Mouse (Mus musculus): Measurements from ENCODE around the gene Fbh1.

Gene Fbh1

DNA sequence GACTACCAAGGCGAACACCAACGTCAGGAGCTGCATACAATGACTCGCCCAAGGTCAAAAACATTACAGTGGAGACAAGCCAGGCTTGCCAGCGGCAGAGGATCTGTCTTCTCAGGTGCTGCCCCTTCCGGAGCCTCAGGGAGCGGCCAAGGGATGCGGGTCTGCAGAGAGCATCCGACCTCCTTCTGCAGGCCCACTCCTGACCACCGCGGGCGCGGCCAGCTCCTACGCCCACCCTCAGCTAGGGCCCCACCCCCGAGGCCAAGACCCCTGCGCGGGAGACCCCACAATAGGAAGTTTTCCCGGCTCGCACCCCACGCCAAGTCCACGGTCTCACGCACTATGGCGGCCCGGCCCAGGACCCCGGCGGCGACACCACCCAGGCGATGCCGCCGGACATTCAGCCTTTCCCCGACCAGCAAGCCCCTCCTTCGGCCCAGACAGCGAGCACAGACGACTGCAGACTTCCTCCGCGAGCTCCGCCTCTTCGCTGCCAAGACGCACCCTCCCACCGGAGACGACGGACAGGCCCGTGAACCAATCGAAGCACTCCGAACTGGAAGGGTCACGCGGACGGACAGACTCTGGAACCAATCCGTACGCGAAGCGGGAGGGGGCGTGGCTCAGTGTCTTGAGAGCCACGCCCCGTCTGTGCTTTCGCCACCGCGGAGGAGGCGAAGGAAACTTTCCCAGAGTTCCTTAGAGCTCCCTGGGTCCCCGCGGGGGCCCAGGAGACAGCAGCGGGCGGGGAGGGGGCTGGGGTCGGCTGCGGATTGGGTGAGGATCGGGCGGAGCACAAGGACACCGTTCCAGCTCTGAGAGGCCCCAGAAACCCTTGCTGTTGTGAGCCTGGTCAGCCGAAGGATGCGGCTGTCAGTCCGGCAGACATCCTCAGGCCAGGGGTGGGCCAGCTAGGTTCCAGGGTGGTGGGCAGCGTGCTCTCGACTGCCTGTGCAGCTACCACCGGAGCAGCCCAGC lies at the start of gene Fbh1, which contains the start of gene Ankrd16:
Fbh1 (minus strand) TSS at position 492 of the 978 bp plus-strand sequence.
Ankrd16 (plus strand) TSS at position 786 of the 978 bp plus-strand sequence.
- peak; percentile 99 to 100 for DNase-seq

DNA sequence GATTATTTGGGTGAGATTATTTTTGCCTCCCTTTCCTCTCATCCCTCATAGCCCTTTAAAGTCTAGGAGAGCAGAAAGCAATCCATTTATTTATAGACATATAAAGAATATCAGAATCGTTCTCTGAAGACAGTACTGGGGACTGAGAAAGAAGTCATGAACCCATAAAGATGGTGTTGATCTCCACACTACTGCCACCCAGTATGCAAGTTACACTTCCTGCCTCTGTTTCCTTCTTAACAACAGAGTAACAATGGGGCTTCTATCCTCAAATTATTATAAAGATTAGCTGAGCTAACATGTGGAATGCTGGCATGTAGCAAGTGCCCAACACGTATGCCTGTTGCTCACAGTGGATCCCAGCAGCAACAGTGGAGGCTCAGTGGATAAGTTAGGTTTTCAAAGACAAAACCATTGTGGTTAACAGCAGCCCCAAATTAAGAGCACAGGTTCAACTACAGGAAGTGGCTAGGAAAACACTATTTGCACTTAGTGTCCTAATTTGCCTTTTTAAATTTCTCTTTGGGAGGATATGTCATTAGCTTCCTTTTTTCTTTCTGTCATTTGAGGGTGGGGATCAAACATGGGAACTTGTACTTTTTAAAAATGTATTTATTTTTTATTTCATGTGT lies 24.0 kb upstream of the Fbh1 start:
- no peak for DNase-seq

DNA sequence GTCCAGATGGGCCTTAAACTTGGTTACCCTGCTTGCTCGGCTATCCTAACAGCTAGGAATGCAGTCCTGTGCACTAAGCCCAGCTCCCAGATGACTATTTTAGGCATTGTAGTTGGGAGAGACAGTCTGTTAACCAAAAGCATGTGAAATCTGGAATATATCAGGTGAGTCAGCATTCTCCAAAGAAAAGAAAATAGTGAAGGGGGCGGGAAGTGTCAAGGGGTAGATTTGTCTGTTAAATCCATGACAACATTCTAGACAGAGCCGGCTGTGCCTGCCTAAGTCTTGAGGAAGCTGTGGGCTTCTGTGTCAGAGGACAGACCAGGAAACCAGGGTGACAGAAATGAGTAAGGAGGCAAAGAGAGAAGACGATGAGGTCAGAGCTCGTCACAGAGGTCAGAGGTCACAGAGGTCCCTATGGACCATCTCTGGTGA lies 20.6 kb upstream of the Fbh1 start:
- no peak for DNase-seq

DNA sequence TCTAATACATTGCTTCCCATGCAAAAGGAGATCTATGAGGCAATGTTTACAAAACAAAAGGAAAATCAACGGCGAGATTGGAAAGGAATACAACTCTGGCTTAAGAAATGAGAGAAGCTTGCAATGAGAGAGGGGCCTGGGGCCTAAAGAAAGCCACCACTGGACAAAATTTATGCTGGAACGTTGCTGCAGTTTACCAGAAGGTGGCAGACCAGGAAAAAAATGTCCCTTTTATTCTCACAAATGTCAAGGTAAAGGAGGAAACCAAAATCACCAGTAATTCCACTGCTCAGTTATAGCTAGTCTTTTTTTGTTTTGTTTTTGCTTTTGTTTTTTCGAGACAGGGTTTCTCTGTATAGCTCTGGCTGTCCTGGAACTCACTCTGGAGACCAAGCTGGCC lies 17.3 kb upstream of the Fbh1 start:
- DNase-seq, result no peak

DNA sequence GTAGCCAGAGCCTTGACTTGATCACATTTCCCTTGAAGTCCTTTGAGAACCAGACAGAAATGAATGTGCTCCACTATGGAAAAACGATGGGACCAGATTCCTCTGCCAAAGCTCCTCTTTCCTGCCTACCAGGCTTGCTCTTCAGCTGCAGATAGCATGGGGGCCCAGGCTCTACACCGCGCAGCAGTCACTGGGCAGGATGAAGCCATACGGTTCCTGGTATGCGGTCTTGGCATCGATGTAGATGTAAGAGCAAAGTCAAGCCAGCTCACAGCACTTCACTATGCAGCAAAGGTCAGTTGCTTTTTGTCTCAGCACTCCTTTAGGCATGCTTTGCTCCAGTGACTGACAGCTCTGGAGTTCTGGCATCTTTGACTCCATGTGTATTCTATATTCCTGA lies 6.8 kb upstream of the Fbh1 start:
- no peak for DNase-seq

DNA sequence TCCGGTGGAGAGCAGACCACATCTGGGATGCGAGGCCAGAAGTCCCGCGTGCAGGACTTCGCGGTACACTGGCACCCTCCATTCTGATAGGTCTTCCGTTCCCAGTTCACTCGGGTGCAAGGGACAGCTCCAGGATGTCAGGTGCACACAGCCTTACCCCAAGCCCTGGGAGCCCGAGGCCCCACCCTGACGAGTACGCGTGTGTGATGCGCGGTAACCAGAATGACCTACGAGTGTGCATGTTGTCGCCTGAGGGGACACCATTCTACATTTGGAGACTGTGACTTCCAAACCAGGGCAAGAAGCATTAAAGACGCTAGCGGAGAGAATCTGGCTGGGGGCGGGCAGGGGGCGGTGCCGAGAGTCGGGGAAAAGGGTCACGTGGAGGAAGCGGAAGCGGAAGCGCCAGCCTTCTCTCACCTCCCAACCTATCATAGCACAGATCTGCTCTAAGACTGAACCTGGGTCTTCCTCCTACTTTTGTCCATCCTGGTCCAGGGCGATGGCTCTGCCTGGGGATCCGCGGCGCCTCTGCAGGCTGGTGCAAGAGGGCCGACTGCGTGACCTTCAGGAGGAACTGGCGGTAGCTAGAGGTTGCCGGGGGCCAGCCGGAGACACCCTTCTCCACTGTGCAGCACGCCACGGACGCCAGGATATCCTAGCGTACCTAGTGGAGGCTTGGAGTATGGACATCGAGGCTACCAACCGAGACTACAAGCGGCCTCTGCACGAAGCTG lies 873 bp upstream of the Fbh1 start:
- DNase-seq, result peak; percentile 69 to 73

DNA sequence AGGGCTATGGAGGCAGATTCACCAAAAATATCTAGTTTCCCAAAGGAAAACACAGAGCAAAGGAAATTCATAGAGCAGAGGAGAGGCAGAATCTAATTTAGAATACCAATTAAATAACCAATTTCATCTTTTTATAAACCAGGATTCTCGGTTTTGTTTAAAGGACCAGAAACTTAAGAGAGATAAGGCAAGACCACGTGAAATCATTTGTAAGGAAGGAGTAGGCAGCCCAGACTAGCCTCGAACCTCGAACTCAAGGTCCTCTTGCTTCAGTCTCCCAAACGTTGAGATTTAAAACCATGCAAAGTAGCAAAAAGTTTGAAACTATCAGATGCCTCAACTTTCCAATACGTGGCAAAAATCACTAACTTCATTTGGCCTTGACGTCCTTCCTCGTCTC lies 967 bp downstream of the Fbh1 start:
- no peak for DNase-seq

DNA sequence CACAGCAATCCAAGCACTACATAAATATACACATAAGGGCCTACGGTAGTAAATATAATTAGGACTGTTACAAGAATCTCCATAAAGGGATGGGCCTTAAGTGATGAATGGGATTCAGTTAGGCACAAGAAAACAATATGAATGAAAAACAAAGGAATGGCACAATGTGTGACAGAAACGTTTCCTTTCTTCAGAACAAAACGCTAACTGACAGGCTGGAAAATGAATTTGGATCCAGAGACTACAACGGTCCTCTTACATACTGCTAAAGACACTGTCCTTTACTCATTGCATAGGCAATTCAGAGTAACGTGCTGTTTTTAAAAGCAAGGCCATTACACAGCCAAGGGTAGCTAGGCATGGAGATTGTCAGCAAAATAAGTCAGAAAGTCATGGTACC lies 2.3 kb downstream of the Fbh1 start:
- DNase-seq, result no peak

DNA sequence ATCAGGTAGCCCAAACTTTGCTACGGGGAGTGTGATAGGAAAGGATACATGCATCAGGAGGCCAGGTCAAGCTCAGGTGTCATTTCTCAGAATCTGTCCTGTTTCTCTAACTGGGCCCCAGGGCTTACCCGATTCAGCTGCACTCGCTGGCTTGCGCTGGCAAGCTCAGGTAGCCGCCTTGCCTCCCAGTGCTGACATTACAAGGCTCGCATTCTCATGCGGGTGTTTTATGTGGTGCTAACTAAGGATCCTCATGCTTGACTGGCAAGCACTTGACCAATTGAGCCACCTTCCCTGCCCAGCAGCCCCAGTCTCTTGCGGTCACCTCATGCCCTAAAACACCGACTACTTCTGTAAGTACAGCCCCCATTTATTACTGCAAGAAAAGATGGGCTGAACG lies 3.0 kb downstream of the Fbh1 start:
- no peak for DNase-seq

DNA sequence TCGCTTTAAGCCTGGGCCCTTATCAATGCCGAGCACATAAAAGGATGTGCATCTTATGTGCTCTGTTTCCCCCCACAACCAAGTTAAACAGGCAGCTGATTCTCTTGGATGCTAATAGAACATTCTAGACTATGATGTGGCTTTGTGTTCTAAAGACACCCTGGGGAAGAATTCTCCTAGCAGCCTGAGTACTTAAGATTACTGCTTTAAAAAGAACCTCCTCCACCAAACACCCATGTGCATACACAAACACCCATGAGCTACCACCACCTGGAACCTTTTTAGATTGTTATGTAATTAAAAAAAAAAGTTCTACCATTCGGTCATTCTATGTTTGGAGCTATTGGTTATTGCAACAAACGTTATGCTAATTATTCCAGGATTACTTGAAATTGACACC lies 5.0 kb downstream of the Fbh1 start:
- DNase-seq, result no peak

DNA sequence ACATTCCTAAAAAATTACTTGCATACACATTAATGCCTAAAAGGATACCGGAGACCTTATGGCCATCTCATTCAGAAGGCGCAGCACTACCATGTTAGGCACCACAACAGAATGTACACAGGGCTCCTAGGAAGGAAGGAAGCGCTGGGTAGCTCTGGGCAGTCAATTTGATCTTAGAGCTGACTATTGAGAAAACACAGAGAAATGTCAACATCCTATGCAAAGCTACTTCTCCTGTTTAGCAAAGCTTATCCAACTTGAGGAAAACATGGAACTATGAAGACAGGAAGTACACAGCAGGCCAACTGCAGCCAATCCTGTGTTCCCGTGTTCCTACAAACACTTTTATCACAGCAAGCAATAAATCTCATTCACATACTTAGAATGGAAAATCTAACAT lies 5.7 kb downstream of the Fbh1 start:
- DNase-seq, result no peak

DNA sequence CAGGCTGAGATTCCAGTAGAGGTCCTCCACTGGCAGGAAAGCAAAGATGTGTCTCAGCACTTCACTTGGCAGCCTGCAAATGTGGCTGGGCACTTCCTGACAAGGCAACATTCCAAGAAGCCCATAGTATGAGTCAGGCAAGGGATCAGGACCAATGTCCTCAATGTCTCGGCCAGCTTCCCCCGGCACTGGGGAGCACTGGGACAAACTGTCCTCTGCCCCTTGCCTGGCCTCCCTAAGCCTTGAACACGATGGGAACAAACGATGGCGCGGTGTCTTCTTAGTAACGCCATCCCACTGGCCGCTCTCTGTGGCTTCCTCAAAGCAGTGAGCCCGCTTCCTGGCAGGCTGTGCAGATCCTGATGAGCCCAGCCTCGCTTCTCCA lies 10.2 kb downstream of the Fbh1 start:
- no peak for DNase-seq

DNA sequence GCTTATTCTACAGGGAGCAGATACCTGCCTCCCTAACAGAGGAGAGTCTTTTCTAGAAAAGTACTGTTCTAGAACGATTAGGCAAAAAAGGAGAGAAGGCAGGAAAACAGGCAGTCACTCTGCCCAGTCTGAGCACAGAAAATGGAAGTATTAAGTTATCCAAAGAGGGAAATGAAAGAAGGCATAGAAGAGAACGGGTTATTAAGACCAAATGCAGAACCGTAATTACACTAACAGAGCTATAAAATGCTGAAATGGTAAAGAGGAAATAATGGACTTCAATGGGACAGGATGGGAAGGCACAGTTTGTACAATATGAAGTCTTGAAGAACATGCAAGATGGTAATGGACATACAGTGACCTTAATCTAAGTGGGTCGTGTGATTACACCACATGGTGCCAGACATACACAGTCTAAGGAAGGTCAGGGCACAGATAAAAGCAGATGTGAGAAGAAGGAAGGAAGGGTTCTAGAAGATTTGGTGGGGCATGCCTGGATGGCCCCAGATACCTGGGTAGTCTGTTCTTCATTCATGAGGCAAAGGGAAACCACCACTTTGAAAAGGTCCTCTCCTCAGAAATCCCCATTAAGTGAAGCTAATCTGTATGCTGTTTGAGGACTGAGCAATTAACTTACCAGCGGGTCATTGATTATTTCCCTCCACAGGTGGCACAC lies 10.8 kb downstream of the Fbh1 start:
- DNase-seq, result no peak

DNA sequence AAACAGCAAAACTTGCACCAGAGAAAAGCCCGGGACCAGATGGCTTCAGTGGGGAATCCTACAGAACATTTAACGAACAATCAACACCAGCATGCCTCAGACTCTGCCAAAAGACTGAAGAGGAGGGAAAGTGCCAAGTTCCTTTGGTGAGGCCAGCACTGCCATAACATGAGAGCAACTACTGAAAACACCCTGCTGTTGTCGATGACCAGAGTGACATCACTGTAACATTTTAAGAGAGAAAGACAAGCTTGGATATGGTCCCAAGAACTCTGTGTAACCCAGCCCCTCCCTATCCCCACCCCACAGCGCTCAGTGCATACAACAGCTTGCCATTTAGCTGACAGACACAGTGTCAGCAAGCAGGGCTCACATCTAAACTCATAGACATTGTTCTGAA lies 11.7 kb downstream of the Fbh1 start:
- no peak for DNase-seq

DNA sequence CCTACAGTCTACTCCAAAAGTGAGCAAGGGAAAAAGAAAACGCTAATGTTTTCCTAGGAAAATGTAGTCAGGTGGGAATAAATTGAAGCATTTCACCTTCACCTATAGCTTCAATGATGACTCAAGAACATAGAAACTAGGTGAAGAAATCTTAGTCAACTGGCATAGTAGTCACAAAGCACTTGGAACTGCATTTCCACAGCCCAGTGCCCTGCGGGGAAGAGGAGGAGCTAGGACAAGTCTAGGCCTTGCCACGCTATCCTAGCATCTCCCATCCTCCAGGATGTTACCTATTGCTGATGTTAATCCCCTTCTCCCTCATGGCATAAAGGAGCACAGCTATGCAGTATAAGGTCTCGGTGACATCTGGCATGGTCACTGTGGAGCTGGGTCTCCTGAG lies 14.8 kb downstream of the Fbh1 start:
- DNase-seq, result no peak

DNA sequence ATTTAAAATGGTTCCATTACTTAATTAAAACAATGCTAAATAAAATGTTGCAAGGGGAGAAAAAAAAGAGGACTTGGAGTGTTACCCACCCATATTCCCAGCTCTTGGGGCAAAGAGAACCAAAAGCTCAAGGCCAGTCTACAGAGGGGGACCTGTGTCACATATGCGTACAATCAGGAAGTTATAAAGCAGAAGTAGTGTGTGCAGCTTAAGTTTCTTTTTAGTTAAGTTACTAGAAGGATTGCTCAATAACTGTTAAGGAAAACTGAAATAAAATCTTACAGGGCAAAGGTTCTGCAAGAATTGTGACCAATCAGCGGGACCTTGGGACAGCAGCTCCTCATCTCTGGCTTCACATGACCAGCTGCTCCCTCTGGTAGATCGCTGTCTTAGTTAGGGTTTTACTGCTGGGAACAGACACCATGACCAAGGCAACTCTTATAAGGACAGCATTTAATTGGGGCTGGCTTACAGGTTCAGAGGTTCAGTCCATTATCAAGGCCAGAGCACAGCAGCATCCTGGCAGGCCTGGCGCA lies 37.8 kb downstream of the Fbh1 start:
- no peak for DNase-seq

DNA sequence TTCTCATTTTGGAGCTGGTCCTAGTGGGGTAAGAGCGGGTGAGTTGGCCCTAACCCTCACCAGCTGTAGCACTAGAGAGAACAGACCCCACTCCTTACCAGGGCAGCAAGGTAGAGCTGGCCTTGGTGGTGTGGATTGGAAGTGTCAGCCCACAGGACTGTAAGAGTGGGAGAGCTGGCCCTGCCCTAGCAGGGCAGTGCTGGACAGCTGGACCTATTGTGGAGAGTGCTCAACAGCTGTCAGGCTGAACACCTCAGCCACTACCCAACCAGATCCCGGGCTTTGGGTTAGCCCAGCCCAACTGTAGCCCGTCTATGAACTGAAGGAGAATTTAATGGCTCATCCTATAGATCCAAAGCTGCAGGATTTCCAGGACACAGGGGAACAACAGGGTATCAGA lies 38.6 kb downstream of the Fbh1 start:
- DNase-seq, result no peak

DNA sequence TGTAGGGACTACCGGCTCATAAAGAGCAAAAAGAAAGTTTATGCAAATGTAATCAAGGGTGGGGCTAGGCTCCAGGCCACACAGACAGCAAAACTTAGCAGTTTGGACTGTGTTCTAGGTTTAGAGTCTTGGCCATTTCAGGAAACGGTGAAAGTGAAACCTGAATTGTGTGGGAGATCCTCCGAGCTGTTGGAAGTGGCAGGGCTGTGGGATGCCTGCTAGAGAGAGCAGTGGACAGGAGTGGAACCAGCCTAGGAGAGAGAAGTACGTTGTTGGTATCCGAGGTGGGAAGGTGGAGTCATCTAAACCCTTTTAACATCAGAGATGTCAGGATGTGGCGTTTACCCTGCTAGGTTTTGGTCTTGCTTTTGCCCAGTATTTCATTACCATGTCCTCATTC lies 41.5 kb downstream of the Fbh1 start:
- DNase-seq, result no peak

DNA sequence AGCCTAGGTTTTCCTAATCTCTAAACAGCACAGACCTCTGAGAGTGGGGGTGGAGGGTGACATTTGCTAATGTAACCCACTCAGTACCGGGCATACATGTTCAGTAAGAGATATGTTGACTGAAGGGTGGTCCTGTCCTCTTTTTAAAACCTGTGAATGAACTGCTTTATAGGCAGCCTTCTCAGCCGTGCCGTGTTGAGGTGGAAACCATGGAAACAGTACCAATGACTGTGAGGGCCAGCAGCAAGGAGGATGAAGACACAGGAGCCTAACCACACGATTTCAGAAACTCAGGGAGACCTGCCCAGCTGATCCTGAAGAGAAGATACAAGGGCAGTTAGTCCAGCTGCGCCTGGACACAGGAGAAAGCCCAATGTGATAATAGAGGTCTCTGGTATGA lies 44.4 kb downstream of the Fbh1 start:
- DNase-seq, result no peak

DNA sequence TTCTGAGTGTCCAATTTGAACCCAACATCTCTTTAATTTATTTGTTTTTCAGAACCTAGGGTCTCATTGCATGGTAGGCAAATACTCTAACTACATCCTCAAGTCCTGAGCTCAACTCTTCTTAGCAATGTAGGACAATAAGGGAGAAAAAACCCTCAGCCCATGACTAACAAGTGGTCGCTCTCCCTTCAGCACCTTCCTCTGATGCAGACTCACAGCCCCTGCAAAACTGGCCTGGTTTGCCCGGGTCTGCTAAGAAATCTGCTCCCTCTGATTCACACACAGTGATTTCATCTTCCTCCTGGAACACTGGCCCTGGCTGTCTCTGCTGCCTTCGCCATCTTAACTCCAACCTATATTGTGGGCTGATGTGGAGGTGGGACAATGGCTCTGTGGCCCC lies 48.3 kb downstream of the Fbh1 start:
- DNase-seq, result no peak

DNA sequence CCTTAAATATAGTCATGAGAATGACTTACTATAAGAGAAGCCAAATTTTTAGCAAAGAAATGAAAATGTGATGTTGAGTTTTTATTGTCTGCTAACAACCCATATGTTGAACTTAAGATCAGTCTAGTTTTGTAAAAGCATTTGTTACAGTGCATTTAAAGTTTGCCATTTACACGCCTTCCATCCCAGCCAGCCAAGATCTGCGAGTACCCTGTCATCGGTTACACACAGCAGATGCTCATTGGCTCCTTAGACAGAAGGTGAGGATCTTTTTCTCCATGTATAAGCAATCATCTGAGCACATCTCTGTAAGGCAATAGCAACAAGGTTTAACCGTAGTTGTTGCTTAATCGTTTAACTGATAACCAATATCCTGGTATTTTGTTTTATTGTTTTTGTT lies 49.8 kb downstream of the Fbh1 start:
- no peak for DNase-seq

DNA sequence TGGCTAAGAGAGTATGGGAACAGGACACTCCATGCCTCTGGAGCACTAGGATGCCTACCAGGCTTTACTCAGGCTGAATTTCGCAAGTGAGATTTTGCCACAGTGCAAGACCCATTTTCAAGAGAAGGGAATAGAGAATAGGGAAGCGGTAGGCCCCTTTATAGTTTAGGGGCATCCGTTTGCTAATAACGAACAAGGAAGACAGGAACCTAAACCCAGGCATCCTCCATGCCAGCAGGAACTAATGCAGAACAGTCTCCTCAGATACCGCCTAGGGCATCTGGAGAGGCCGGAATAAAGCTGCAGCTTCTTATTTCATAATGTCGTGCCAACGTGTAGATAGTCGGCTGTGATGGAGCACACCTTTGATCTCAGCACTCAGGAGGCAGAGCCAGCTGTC lies 54.8 kb downstream of the Fbh1 start:
- no peak for DNase-seq

DNA sequence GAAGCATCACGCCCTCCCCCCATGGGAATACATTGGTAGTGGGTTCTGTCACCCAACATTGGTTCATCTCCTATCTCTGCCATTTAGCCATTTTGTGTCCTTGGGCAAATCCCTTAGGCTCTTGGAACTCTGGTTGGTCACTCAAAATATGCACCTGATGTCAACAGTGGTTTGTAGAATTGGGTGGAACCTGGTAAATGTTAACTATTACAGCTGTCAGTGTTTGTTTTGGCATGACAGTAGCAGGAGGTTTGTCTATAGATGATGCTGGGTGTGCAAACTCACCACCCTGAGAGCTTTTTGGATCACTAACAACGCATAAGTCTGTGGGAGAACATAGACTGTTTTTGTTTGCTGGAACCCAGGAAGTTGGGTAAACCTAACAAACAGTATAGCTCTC lies 58.8 kb downstream of the Fbh1 start:
- no peak for DNase-seq
